Mouse (Mus musculus) gonadal fat pad, adult 2 months (tissue): ENCODE results near the gene Nmnat3. TPM values are rescaled to one million over a fixed set of nuclear protein-coding genes. Genes with fewer than 3 reads are reported as not detected.

Source experiments
- polyA plus RNA-seq: library from polyadenylated mRNA; depleted of rRNA; stranded (reverse); fragments of >200 nt; gene quantifications from 2 replicates; pipeline ENCODE4 v1.2.3, GENCODE M21; 2012; rRNA removed

Nmnat3 gene
- polyA plus RNA-seq, 1 experiment = 18.8 TPM

Other genes with a start within 250 kb of the Nmnat3 start
- gene Rbp1, start 135.5 kb downstream of the Nmnat3 start, polyA plus RNA-seq = 44.5 and 67.1 TPM in 2 replicates
- gene Rbp2, start 198.7 kb downstream of the Nmnat3 start, polyA plus RNA-seq = 0.57 and 0.81 TPM in 2 replicates